Mouse (Mus musculus) pancreas, adult 10 weeks (tissue): ENCODE data around the gene Tm9sf3. TPM values are rescaled to one million over a fixed set of nuclear protein-coding genes. Genes with fewer than 3 reads are reported as not detected.

Experiments used
- polyA plus RNA-seq: library from polyadenylated mRNA; stranded (reverse); fragments of 350-450 nt; fragmentation: Illumina TruSeq; extraction: RNeasy Lipid Tissue Mini Kit (QIAGEN cat#74804); gene quantifications from one replicate; pipeline ENCODE4 v1.2.3, GENCODE M21; 2015; ENCODE audit warnings: low read depth, low replicate concordance; ENCODE audit not compliant: insufficient read depth

Gene Tm9sf3
- 27.0 TPM for polyA plus RNA-seq

DNA sequence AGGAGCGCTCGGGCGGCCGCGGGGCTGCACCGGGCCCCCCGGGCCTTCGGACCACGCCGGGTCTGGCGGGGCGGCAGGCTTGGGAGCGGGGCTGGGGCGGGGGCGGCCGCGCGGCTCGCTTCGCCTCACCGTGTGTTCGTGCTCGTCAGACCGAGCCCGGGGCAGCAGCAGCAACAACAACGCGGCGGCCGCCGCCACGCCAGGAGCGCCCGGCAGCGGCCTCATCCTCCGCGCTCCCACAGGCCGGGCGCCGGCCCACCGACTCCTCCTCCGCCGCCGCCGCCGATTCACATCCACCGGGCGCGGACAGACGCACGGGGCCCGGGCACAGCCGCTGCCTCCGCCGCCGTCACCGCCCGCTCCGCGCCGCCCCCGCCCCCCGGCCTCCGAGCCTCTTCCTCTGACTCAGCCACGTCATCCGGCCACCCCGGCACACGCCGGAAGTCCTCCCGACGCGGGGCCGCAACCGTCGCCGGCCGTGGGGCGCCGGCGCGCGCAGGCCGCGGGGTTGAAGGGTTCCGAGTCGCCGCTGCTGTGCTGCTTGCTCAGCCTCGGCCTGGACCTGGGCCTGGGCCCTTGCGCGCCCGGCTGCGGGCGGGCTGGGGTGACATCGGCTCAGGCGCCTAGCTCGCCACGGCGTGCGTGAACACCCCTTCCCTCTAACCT lies at the start of gene Tm9sf3:
TSS of gene Tm9sf3 (minus strand) at position 368 of the 666 bp plus-strand sequence.

GRCm38 (mm10) chr19:41206811-41207344 lies 56.9 kb downstream of the Tm9sf3 start, which contains the start of gene Tll2:
Gene Tll2, minus strand, starts transcription at chr19:41206835.

Other genes starting within 250 kb of the Tm9sf3 start
- gene Dntt, start 234.7 kb downstream of the Tm9sf3 start, polyA plus RNA-seq, result not detected
- gene Opalin, start 186.9 kb downstream of the Tm9sf3 start, polyA plus RNA-seq, result not detected
- not detected for gene Tll2, start 57.2 kb downstream of the Tm9sf3 start, polyA plus RNA-seq
- gene Pik3ap1, start 121.1 kb upstream of the Tm9sf3 start, polyA plus RNA-seq, result 8.7 TPM
- gene Lcor, start 218.6 kb upstream of the Tm9sf3 start, polyA plus RNA-seq, result 1.8 TPM